Mouse (Mus musculus) kidney, postnatal 0 days (tissue): Measurements from ENCODE around the gene Zfp146. TPM values are rescaled to one million over a fixed set of nuclear protein-coding genes. Genes with fewer than 3 reads are reported as not detected.
"Not testable (repeated sequence)": the region's sequence is repeated elsewhere in the genome, so short reads cannot be mapped to it uniquely, and the experiment has no call there.

Source experiments
- ATAC-seq: fragments of 200-750 bp; cut with Nextera tagmentation; replicated peaks from 2 replicates; pipeline ENCODE4 v1.8.0; 2017; ENCODE audit warnings: low read depth, moderate number of reproducible peaks, moderate TSS enrichment, moderate library complexity; ENCODE audit not compliant: low FRiP score
- DNase-seq: peaks from one replicate; pipeline ENCODE4 v3.0.0-alpha.2; 2016; ENCODE audit warnings: low spot score
- H3K27ac ChIP-seq: fragments of 300-500 bp; sonication (generic); 2 replicates; pipeline ENCODE4 v1.5.1; 2014; ENCODE audit warnings: mild to moderate bottlenecking
- H3K27me3 ChIP-seq: fragments of 300-500 bp; sonication (generic); 2 replicates; pipeline ENCODE4 v1.6.1; 2014; ENCODE audit warnings: low read length, mixed read lengths; ENCODE audit not compliant: insufficient read depth
- H3K36me3 ChIP-seq: fragments of 300-500 bp; sonication (generic); 2 replicates; pipeline ENCODE4 v1.6.1; 2014; ENCODE audit warnings: low read length, mixed read lengths; ENCODE audit not compliant: insufficient read depth
- H3K4me1 ChIP-seq: fragments of 300-500 bp; sonication (generic); replicated peaks from 2 replicates; pipeline ENCODE4 v1.6.1; 2014; ENCODE audit warnings: antibody characterized with exemption, low read length, mixed read lengths; ENCODE audit not compliant: insufficient read depth
- H3K4me2 ChIP-seq: fragments of 300-500 bp; sonication (generic); 2 replicates; pipeline ENCODE4 v1.6.1; 2014; ENCODE audit warnings: mild to moderate bottlenecking, low read length, moderate library complexity, mixed read lengths
- H3K4me3 ChIP-seq: fragments of 300-500 bp; sonication (generic); replicated peaks from 2 replicates; pipeline ENCODE4 v1.5.1; 2014; ENCODE audit warnings: low read depth, low read length
- H3K9ac ChIP-seq: fragments of 300-500 bp; sonication (generic); 2 replicates; pipeline ENCODE4 v1.6.1; 2014; ENCODE audit warnings: low read depth, low read length
- H3K9me3 ChIP-seq: fragments of 300-500 bp; sonication (generic); replicated peaks from 2 replicates; pipeline ENCODE4 v1.6.1; 2016; ENCODE audit warnings: low read length, inconsistent platforms, mixed read lengths
- CTCF ChIP-seq: IDR thresholded peaks from 2 replicates; pipeline ENCODE4 v1.5.1; 2016; ENCODE audit warnings: antibody characterized with exemption, low read depth, mild to moderate bottlenecking, moderate library complexity
- WGBS: fragments of 180-500 bp; shearing (Covaris S2); extraction: QIAGEN DNeasy Blood & Tissue Kit; methylation state at CpG from one replicate; pipeline ENCODE4 v1.1.7; 2014; 5-methylcytosine and 5-hydroxymethylcytosine counted together
- polyA plus RNA-seq: library from polyadenylated mRNA; unstranded; fragments of >200 nt; fragmentation: Nextera tagmentation; extraction: Ambion mirVana; gene quantifications from 2 replicates; pipeline ENCODE4 v1.2.1, GENCODE M21; 2015

Gene Zfp146
- polyA plus RNA-seq, 1 experiment from 2014 or later = 10.6 TPM

- Histone ChIP-seq H3K4me3 (no peak overlapping the region), H3K36me3 (no peaks in the 10 kb centered on the region), H3K4me2 (no peak overlapping the region), H3K27ac (no peak overlapping the region), H3K9ac (no peak overlapping the region), H3K9me3 (no peaks in the 10 kb centered on the region), H3K27me3 (no peaks in the 10 kb centered on the region), H3K4me1 (no peaks in the 10 kb centered on the region)
- ATAC-seq = no peak
- 5% methylated on average over 2 of the region's 2 CpGs for WGBS
- DNase-seq = peak; percentile 80
- TF ChIP-seq CTCF = peak; percentile 88
Observed at GRCm38 (mm10) chr7:30205383-30205782, 35.8 kb upstream of the Zfp146 start.

DNA sequence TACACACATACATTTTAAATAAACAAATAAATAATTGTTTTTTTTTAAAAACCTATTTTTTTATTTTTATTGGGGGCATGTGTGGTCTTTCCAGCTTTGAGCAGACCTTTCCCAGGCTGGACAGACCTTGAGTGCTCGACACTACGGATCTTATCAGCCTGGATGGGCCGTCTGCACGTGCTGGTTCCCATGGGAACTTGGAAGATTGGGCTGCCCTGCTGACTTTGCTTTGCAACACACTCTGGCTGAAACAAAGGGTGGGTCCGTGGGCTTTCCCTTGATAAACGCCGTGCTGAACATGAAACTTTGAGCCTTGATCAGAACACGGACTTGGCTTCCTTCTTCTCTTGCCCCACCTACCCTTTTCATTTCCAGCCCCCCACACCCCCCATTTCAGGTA, 34.8 kb upstream of the Zfp146 start:
- no peak for TF ChIP-seq CTCF
- no peak overlapping the region for H3K9ac ChIP-seq
- H3K4me3 ChIP-seq = no peak overlapping the region
- DNase-seq = no peak
- H3K4me1 ChIP-seq = no peaks in the 10 kb centered on the region
- H3K9me3 ChIP-seq = no peaks in the 10 kb centered on the region
- H3K27ac ChIP-seq = no peak overlapping the region
- no peak for ATAC-seq
- no peak overlapping the region for H3K4me2 ChIP-seq
- H3K27me3 ChIP-seq = no peaks in the 10 kb centered on the region
- WGBS = 46% methylated on average over 8 of the region's 8 CpGs
- H3K36me3 ChIP-seq = no peaks in the 10 kb centered on the region

GRCm38 (mm10) chr7:30202895-30203690, 33.5 kb upstream of the Zfp146 start:
- no peaks in the 10 kb centered on the region for H3K9me3 ChIP-seq
- WGBS = 77% methylated on average over 11 of the region's 11 CpGs
- H3K4me2 ChIP-seq = no peak overlapping the region
- no peaks in the 10 kb centered on the region for H3K4me1 ChIP-seq
- ATAC-seq (no peak), DNase-seq (no peak)
- H3K27me3 ChIP-seq = no peaks in the 10 kb centered on the region
- no peak for TF ChIP-seq CTCF
- no peaks in the 10 kb centered on the region for H3K36me3 ChIP-seq
- H3K9ac ChIP-seq = no peak overlapping the region
- H3K27ac ChIP-seq = no peak overlapping the region
- H3K4me3 ChIP-seq = no peak overlapping the region

DNA sequence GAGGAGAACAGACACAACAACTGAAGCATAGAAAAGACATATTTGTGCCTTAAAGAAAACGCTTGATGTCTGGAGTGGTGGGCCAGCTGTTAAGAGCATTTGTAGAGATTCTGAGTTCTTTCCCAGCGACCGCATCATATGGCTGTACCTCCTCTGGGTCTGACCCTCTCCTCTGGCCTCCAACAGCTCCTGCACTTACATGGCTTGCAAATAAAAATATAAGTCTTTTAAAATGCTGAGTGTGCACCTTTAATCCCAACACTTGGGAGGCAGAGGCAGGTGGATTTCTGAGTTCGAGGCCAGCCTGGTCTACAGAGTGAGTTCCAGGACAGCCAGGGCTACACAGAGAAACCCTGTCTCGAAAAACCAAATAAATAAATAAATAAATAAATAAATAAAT, 31.1 kb upstream of the Zfp146 start:
- not testable (repeated sequence) for H3K4me3 ChIP-seq, H3K9ac ChIP-seq, H3K4me1 ChIP-seq, ATAC-seq, H3K27me3 ChIP-seq, DNase-seq, H3K36me3 ChIP-seq, H3K9me3 ChIP-seq, H3K4me2 ChIP-seq, H3K27ac ChIP-seq
- WGBS = 88% methylated on average over 5 of the region's 5 CpGs

DNA sequence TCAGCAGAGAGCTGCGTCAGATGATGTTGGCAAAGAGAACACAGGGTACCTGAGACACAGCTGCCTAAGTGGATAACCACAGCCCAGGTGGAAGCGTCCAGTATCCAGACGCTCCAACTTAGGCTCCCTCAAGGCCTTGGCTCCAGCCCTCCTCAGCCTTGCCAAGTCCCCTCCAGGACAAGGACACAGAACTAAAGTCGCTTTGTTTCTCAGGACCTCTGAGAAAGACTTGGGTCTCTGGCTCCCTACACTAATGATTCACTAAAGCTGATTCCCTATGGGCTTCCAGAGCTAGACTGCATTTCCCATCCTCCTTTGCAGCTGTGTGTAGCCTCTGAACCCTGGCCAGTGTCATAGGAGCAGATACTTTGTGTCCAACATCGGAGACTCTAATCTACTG, 30.6 kb upstream of the Zfp146 start:
- 74% methylated on average over 5 of the region's 5 CpGs for WGBS
- TF ChIP-seq CTCF = no peak
- no peak overlapping the region for H3K9ac ChIP-seq
- H3K27me3 ChIP-seq = no peaks in the 10 kb centered on the region
- H3K36me3 ChIP-seq = no peaks in the 10 kb centered on the region
- H3K27ac ChIP-seq = no peak overlapping the region
- H3K4me3 ChIP-seq = no peak overlapping the region
- H3K9me3 ChIP-seq = no peaks in the 10 kb centered on the region
- ATAC-seq (no peak), DNase-seq (no peak)
- H3K4me1 ChIP-seq = 0 out of 2 replicates have a peak, but pooled peaks cover 5% of the 10 kb centered on the region
- H3K4me2 ChIP-seq = no peak overlapping the region

GRCm38 (mm10) chr7:30199498-30200139, 30.1 kb upstream of the Zfp146 start:
- ATAC-seq (no peak), DNase-seq (no peak)
- WGBS = 68% methylated on average over 18 of the region's 18 CpGs
- Histone ChIP-seq H3K27ac (no peak overlapping the region), H3K4me3 (no peak overlapping the region), H3K9ac (no peak overlapping the region), H3K36me3 (no peaks in the 10 kb centered on the region), H3K4me1 (0 out of 2 replicates have a peak, but pooled peaks cover 7% of the 10 kb centered on the region), H3K9me3 (no peaks in the 10 kb centered on the region), H3K4me2 (no peak overlapping the region), H3K27me3 (no peaks in the 10 kb centered on the region)
- TF ChIP-seq CTCF = no peak
